Mouse (Mus musculus): ENCODE measurements at regions not wholly inside any gene's neighbourhood (a gene's known extent, or its start where the extent isn't known, plus 50 kb on each side); places are given as distances from the start of the nearest gene placed in this dataset.

- no peak for ATAC-seq (ENCODE audit: poor library complexity, severe bottlenecking)
Observed at GRCm38 (mm10) chr15:50942429-50942828, 2942.3 kb upstream of the Gm7489 start.

GRCm38 (mm10) chr15:50944976-50945375 lies 2939.7 kb upstream of the Gm7489 start:
- ATAC-seq (ENCODE audit: poor library complexity, severe bottlenecking): no peak

GRCm38 (mm10) chr15:50959109-50959508 lies 2925.6 kb upstream of the Gm7489 start:
- ATAC-seq (ENCODE audit: poor library complexity, severe bottlenecking): peak; percentile 43

GRCm38 (mm10) chr15:50963606-50964005 lies 2921.1 kb upstream of the Gm7489 start:
- no peak for ATAC-seq (ENCODE audit: poor library complexity, severe bottlenecking)

GRCm38 (mm10) chr15:50964236-50964635 lies 2920.5 kb upstream of the Gm7489 start:
- ATAC-seq (ENCODE audit: poor library complexity, severe bottlenecking): no peak

- ATAC-seq (ENCODE audit: poor library complexity, severe bottlenecking): no peak
Observed at GRCm38 (mm10) chr15:50967176-50967575, 2917.5 kb upstream of the Gm7489 start.

GRCm38 (mm10) chr15:50970637-50971036 lies 2914.1 kb upstream of the Gm7489 start:
- ATAC-seq (ENCODE audit: poor library complexity, severe bottlenecking): no peak

GRCm38 (mm10) chr15:50972593-50972992 lies 2912.1 kb upstream of the Gm7489 start:
- ATAC-seq (ENCODE audit: poor library complexity, severe bottlenecking): peak; percentile 82

GRCm38 (mm10) chr15:50974002-50974754 lies 2910.5 kb upstream of the Gm7489 start:
- ATAC-seq (ENCODE audit: poor library complexity, severe bottlenecking): no peak

GRCm38 (mm10) chr15:50989457-50989856 lies 2895.2 kb upstream of the Gm7489 start:
- no peak for ATAC-seq (ENCODE audit: poor library complexity, severe bottlenecking)

- no peak for ATAC-seq (ENCODE audit: poor library complexity, severe bottlenecking)
Observed at GRCm38 (mm10) chr15:50991667-50992066, 2893.0 kb upstream of the Gm7489 start.

GRCm38 (mm10) chr15:50992246-50992645 lies 2892.5 kb upstream of the Gm7489 start:
- no peak for ATAC-seq (ENCODE audit: poor library complexity, severe bottlenecking)

GRCm38 (mm10) chr15:50993121-50993520 lies 2891.6 kb upstream of the Gm7489 start:
- ATAC-seq (ENCODE audit: poor library complexity, severe bottlenecking): no peak

GRCm38 (mm10) chr15:50995688-50996087 lies 2889.0 kb upstream of the Gm7489 start:
- no peak for ATAC-seq (ENCODE audit: poor library complexity, severe bottlenecking)

- ATAC-seq (ENCODE audit: poor library complexity, severe bottlenecking): no peak
Observed at GRCm38 (mm10) chr15:50996296-50996695, 2888.4 kb upstream of the Gm7489 start.

- peak; percentile 90 for ATAC-seq (ENCODE audit: poor library complexity, severe bottlenecking)
Observed at GRCm38 (mm10) chr15:50997209-50997763, 2887.4 kb upstream of the Gm7489 start.

- ATAC-seq (ENCODE audit: poor library complexity, severe bottlenecking): no peak
Observed at GRCm38 (mm10) chr15:51038968-51039367, 2845.7 kb upstream of the Gm7489 start.

- ATAC-seq (ENCODE audit: poor library complexity, severe bottlenecking): no peak
Observed at GRCm38 (mm10) chr15:51070538-51070937, 2814.2 kb upstream of the Gm7489 start.

- no peak for ATAC-seq (ENCODE audit: poor library complexity, severe bottlenecking)
Observed at GRCm38 (mm10) chr15:51071132-51071656, 2813.5 kb upstream of the Gm7489 start.

- peak; percentile 43 for ATAC-seq (ENCODE audit: poor library complexity, severe bottlenecking)
Observed at GRCm38 (mm10) chr15:51073678-51074077, 2811.0 kb upstream of the Gm7489 start.

GRCm38 (mm10) chr15:51074196-51074595 lies 2810.5 kb upstream of the Gm7489 start:
- ATAC-seq (ENCODE audit: poor library complexity, severe bottlenecking): 0 out of 2 replicates have a peak, but pooled peaks have one; percentile 38

GRCm38 (mm10) chr15:51083677-51084322 lies 2800.9 kb upstream of the Gm7489 start:
- ATAC-seq (ENCODE audit: poor library complexity, severe bottlenecking): peak; percentile 85

Measured in megakaryocyte, adult 5-6 weeks (primary cell).